In genomic region chr14:20400071-20400470, GRCm38 (mm10) we compare ENCODE assay signal across 8 mouse cellular contexts. TPM values are rescaled to one million over a fixed set of nuclear protein-coding genes. Genes with fewer than 3 reads are reported as not detected.
DNase-seq lines count a peak whose midpoint lies in the region; ATAC-seq and TF ChIP-seq lines count a peak whose summit lies in the region.

No protein-coding gene starts in this region.

- peak; percentile 53; the same call in 1 of the 2 replicates for ATAC-seq in liver, embryonic 14.5 days (ENCODE audit: insufficient read depth)
- no peak for ATAC-seq in hindbrain, embryonic 12.5 days (ENCODE audit: low FRiP score)

- H3K9ac ChIP-seq in liver, embryonic 14.5 days (replicated peaks), result no peak overlapping the region
- no peak overlapping the region for H3K9ac ChIP-seq in hindbrain, embryonic 12.5 days

- WGBS in liver, embryonic 14.5 days (ENCODE audit: insufficient replicate concordance), result 23% methylated on average over 1 of the region's 1 CpGs
- WGBS in hindbrain, embryonic 12.5 days, result 50% methylated on average over 1 of the region's 1 CpGs

- no peaks in the 10 kb centered on the region for H3K36me3 ChIP-seq in liver, embryonic 14.5 days (replicated peaks; ENCODE audit: control insufficient read depth, insufficient read depth, low read depth)
- H3K36me3 ChIP-seq in hindbrain, embryonic 12.5 days, result no peaks in the 10 kb centered on the region

- H3K9me3 ChIP-seq in liver, embryonic 14.5 days (ENCODE audit: control insufficient read depth, low read length), result no peaks in the 10 kb centered on the region
- no peaks in the 10 kb centered on the region for H3K9me3 ChIP-seq in hindbrain, embryonic 12.5 days (replicated peaks)

- no peak overlapping the region for H3K4me3 ChIP-seq in liver, embryonic 14.5 days (ENCODE audit: insufficient read depth in 1 of 2, low read depth in 2 of 2, low read length in 2 of 2)
- no peak overlapping the region for H3K4me3 ChIP-seq in hindbrain, embryonic 12.5 days

- H3K4me1 ChIP-seq in liver, embryonic 14.5 days (replicated peaks; ENCODE audit: control insufficient read depth in 2 of 2, insufficient read depth in 2 of 2, low read length in 1 of 2), result no peaks in the 10 kb centered on the region
- no peaks in the 10 kb centered on the region for H3K4me1 ChIP-seq in hindbrain, embryonic 12.5 days

- peak; percentile 80 for TF ChIP-seq CTCF in liver, embryonic 14.5 days (IDR thresholded peaks at IDR 0.05; ENCODE audit: low read depth)

- no peak for TF ChIP-seq EP300 in liver, embryonic 14.5 days (IDR thresholded peaks at IDR 0.05; ENCODE audit: low read depth)

- H3K27me3 ChIP-seq in liver, embryonic 14.5 days (ENCODE audit: control insufficient read depth, insufficient read depth, low read length), result no peaks in the 10 kb centered on the region
- no peaks in the 10 kb centered on the region for H3K27me3 ChIP-seq in hindbrain, embryonic 12.5 days

- no peak overlapping the region for H3K27ac ChIP-seq in liver, embryonic 14.5 days
- no peak overlapping the region for H3K27ac ChIP-seq in hindbrain, embryonic 12.5 days

- DNase-seq in gastrocnemius, postnatal 10 days, result peak; percentile 32
- no peak for DNase-seq in gastrocnemius, postnatal 25 days
- peak; percentile 21 for DNase-seq in right cerebral cortex, postnatal 14 days
- DNase-seq in right cerebral cortex, postnatal 4 days, result no peak
- peak; percentile 49 for DNase-seq in embryo, embryonic 11 days
- peak in 2 of 3 experiments; percentile 20 to 40 for DNase-seq in liver, embryonic 14.5 days (ENCODE audit: low read depth in 3 of 3, low spot score in 3 of 3)
- DNase-seq in thymus, postnatal 0 days (ENCODE audit: low spot score), result peak; percentile 41

- no peak overlapping the region for H3K4me2 ChIP-seq in liver, embryonic 14.5 days (ENCODE audit: low read depth)
- no peak overlapping the region for H3K4me2 ChIP-seq in hindbrain, embryonic 12.5 days (replicated peaks)

RNA-seq across cellular contexts. Expression of gene Mrps16, which starts 6.6 kb away (rescaled TPM):
- 10 to 100 TPM; 47.1 to 50.9 TPM for total RNA-seq in gastrocnemius, postnatal 10 days (2021)
- 10 to 100 TPM; 39.9 to 48.4 TPM for total RNA-seq in gastrocnemius, postnatal 25 days (2021)
- polyA plus RNA-seq in liver, embryonic 14.5 days (2012; rRNA removed), result 19.0 and 22.9 TPM in 2 replicates
- polyA plus RNA-seq in liver, embryonic 14.5 days (2014; fragmentation: Nextera tagmentation; extraction: Ambion mirVana), result 58.1 and 61.0 TPM in 2 replicates
- 111 and 121 TPM in 2 replicates for polyA plus RNA-seq in thymus, postnatal 0 days (2015; fragmentation: Nextera tagmentation; extraction: Ambion mirVana)
- 65.0 and 67.4 TPM in 2 replicates for polyA plus RNA-seq in hindbrain, embryonic 12.5 days (2016; fragmentation: Nextera tagmentation; extraction: Ambion mirVana)

RNA-seq across cellular contexts. Expression of gene Dnajc9, which starts 11.4 kb away (rescaled TPM):
- total RNA-seq in gastrocnemius, postnatal 10 days (2021), result 10 to 100 TPM; 14.8 to 15.8 TPM
- total RNA-seq in gastrocnemius, postnatal 25 days (2021), result 1 to 10 TPM; 9.1 to 9.3 TPM
- 30.0 and 76.3 TPM in 2 replicates for polyA plus RNA-seq in liver, embryonic 14.5 days (2012; rRNA removed)
- 94.5 and 103 TPM in 2 replicates for polyA plus RNA-seq in liver, embryonic 14.5 days (2014; fragmentation: Nextera tagmentation; extraction: Ambion mirVana)
- 205 and 222 TPM in 2 replicates for polyA plus RNA-seq in thymus, postnatal 0 days (2015; fragmentation: Nextera tagmentation; extraction: Ambion mirVana)
- polyA plus RNA-seq in hindbrain, embryonic 12.5 days (2016; fragmentation: Nextera tagmentation; extraction: Ambion mirVana), result 150 and 158 TPM in 2 replicates

RNA-seq across cellular contexts. Expression of gene Cfap70, which starts 52.0 kb away (rescaled TPM):
- total RNA-seq in gastrocnemius, postnatal 10 days (2021), result under 1 TPM; 0.23 to 0.25 TPM
- under 1 TPM; 0.24 to 0.28 TPM for total RNA-seq in gastrocnemius, postnatal 25 days (2021)
- polyA plus RNA-seq in liver, embryonic 14.5 days (2012; rRNA removed), result 0.01 and 0.03 TPM in 2 replicates
- polyA plus RNA-seq in liver, embryonic 14.5 days (2014; fragmentation: Nextera tagmentation; extraction: Ambion mirVana), result 0.08 and 0.28 TPM in 2 replicates
- 0.07 and 0.27 TPM in 2 replicates for polyA plus RNA-seq in thymus, postnatal 0 days (2015; fragmentation: Nextera tagmentation; extraction: Ambion mirVana)
- polyA plus RNA-seq in hindbrain, embryonic 12.5 days (2016; fragmentation: Nextera tagmentation; extraction: Ambion mirVana), result 0.73 and 2.3 TPM in 2 replicates

RNA-seq across cellular contexts. Expression of gene Fam149b, which starts 52.1 kb away (rescaled TPM):
- total RNA-seq in gastrocnemius, postnatal 10 days (2021), result 10 to 100 TPM; 17.3 to 22.6 TPM
- total RNA-seq in gastrocnemius, postnatal 25 days (2021), result 10 to 100 TPM; 19.7 to 20.8 TPM
- 6.6 and 7.4 TPM in 2 replicates for polyA plus RNA-seq in liver, embryonic 14.5 days (2012; rRNA removed)
- polyA plus RNA-seq in liver, embryonic 14.5 days (2014; fragmentation: Nextera tagmentation; extraction: Ambion mirVana), result 6.8 and 8.2 TPM in 2 replicates
- 25.2 and 28.0 TPM in 2 replicates for polyA plus RNA-seq in thymus, postnatal 0 days (2015; fragmentation: Nextera tagmentation; extraction: Ambion mirVana)
- polyA plus RNA-seq in hindbrain, embryonic 12.5 days (2016; fragmentation: Nextera tagmentation; extraction: Ambion mirVana), result 52.5 and 53.2 TPM in 2 replicates

RNA-seq across cellular contexts. Expression of gene Ecd, which starts 52.1 kb away (rescaled TPM):
- 10 to 100 TPM; 27.1 to 28.8 TPM for total RNA-seq in gastrocnemius, postnatal 10 days (2021)
- total RNA-seq in gastrocnemius, postnatal 25 days (2021), result 10 to 100 TPM; 27.0 to 28.3 TPM
- 12.4 and 15.6 TPM in 2 replicates for polyA plus RNA-seq in liver, embryonic 14.5 days (2012; rRNA removed)
- polyA plus RNA-seq in liver, embryonic 14.5 days (2014; fragmentation: Nextera tagmentation; extraction: Ambion mirVana), result 25.8 and 28.9 TPM in 2 replicates
- 42.5 and 43.2 TPM in 2 replicates for polyA plus RNA-seq in thymus, postnatal 0 days (2015; fragmentation: Nextera tagmentation; extraction: Ambion mirVana)
- polyA plus RNA-seq in hindbrain, embryonic 12.5 days (2016; fragmentation: Nextera tagmentation; extraction: Ambion mirVana), result 55.0 and 59.5 TPM in 2 replicates

Comparison
In these comparisons a context has a peak if more than half of its experiments do, and no peak if none do; other contexts are left out.
1. DNase-seq: peak in gastrocnemius, postnatal 10 days (single experiment), right cerebral cortex, postnatal 14 days (single experiment), embryo, embryonic 11 days (single experiment), liver, embryonic 14.5 days (2 of 3) and thymus, postnatal 0 days (single experiment); none in gastrocnemius, postnatal 25 days (single experiment) and right cerebral cortex, postnatal 4 days (single experiment).